Mouse (Mus musculus): ENCODE results near the gene Orc6.

Orc6 gene

GRCm38 (mm10) chr8:85299434-85300077 lies at the start of gene Orc6, which contains the start of gene Vps35:
Gene Orc6 (plus strand): TSS chr8:85299632.
Gene Vps35 (minus strand): TSS chr8:85299802.
- DNase-seq, result peak; percentile 96 to 97

- no peak for DNase-seq
Observed at GRCm38 (mm10) chr8:85286846-85287245, 12.6 kb upstream of the Orc6 start.

GRCm38 (mm10) chr8:85298600-85299433 lies 615 bp upstream of the Orc6 start:
- peak in 1 of 2 experiments; percentile 11 for DNase-seq

- DNase-seq, result no peak
Observed at GRCm38 (mm10) chr8:85301941-85302340, 2.5 kb downstream of the Orc6 start.

- DNase-seq, result no peak
Observed at GRCm38 (mm10) chr8:85302931-85303330, 3.5 kb downstream of the Orc6 start.

GRCm38 (mm10) chr8:85303531-85303930 lies 4.1 kb downstream of the Orc6 start:
- DNase-seq, result no peak

GRCm38 (mm10) chr8:85308564-85308963 lies 9.1 kb downstream of the Orc6 start:
- DNase-seq, result no peak

GRCm38 (mm10) chr8:85311743-85312142 lies 12.3 kb downstream of the Orc6 start:
- DNase-seq, result peak in 1 of 2 experiments; percentile 20

GRCm38 (mm10) chr8:85313036-85313435 lies 13.6 kb downstream of the Orc6 start:
- no peak for DNase-seq

GRCm38 (mm10) chr8:85318534-85318933 lies 19.1 kb downstream of the Orc6 start:
- no peak for DNase-seq

GRCm38 (mm10) chr8:85321981-85322380 lies 22.5 kb downstream of the Orc6 start:
- no peak for DNase-seq

- DNase-seq, result no peak
Observed at GRCm38 (mm10) chr8:85323084-85323483, 23.7 kb downstream of the Orc6 start.

- no peak for DNase-seq
Observed at GRCm38 (mm10) chr8:85327036-85327435, 27.6 kb downstream of the Orc6 start.

GRCm38 (mm10) chr8:85329506-85329905 lies 30.1 kb downstream of the Orc6 start:
- peak in 1 of 2 experiments; percentile 39 for DNase-seq

GRCm38 (mm10) chr8:85335105-85335504 lies 35.7 kb downstream of the Orc6 start:
- DNase-seq, result peak in 1 of 2 experiments; percentile 9

GRCm38 (mm10) chr8:85336211-85336933 lies 36.9 kb downstream of the Orc6 start:
- no peak for DNase-seq

GRCm38 (mm10) chr8:85337681-85338080 lies 38.2 kb downstream of the Orc6 start:
- DNase-seq, result no peak

GRCm38 (mm10) chr8:85339871-85340573 lies 40.6 kb downstream of the Orc6 start:
- DNase-seq, result no peak

GRCm38 (mm10) chr8:85353287-85353686 lies 53.9 kb downstream of the Orc6 start:
- no peak for DNase-seq

Data from kidney, adult 8-10 months (tissue).